Mouse (Mus musculus) spleen, adult 12 weeks (tissue): ENCODE results near the gene Rps5.
"Not testable (repeated sequence)": the region's sequence is repeated elsewhere in the genome, so short reads cannot be mapped to it uniquely, and the experiment has no call there.

ENCODE experiments used
- DNase-seq: peaks from one replicate; pipeline ENCODE4 v3.0.0; 2022; ENCODE audit warnings: low spot score

The Rps5 gene

GRCm38 (mm10) chr7:12927693-12928589 is 5.9 kb downstream of the Rps5 start:
- DNase-seq, result no peak

DNA sequence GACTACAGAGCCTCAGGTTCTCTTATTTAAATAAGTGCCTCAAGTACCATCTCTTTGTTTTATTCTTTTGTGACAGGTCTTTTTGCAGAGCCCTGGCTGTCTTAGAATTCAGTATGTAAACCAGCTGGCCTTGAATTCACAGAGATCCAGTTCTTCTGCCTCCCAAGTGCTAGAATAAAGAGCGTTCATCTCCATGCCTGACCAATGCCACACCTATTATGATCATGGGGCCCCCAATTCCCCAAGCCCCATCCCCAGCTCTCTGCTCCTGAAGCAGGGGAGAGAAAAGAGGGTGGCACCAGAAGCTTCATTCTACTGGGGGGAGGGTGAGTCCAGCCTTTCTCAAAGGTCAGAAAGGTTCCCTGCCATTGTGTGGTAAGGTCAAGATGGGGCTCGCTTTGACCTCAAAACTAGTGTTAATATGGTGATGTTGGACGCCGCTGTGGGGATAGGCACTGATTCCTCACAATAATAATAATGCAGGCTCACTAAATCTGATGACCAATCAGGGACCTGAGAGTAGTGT is 11.6 kb downstream of the Rps5 start:
- no peak for DNase-seq

DNA sequence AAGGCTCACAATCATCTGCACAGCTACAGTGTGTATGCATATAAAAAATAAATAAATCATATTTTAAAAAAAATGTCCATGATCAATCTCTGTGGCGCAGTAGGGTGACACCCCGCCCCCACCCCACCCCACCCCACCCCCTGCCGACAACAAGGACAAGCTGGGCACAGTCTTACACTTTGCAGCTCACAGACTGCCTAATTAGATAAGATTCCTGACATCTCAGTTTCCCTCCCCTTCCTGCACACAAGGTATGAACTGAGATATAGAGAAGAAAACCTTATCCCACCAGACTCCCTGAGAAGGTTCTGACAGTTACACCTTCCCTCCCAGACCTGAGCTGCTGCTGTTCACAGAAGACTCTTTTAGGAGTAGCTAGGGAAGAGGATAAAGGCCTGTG is 12.7 kb downstream of the Rps5 start:
- DNase-seq, result no peak

- not testable (repeated sequence) for DNase-seq
Measured at GRCm38 (mm10) chr7:12937254-12937803, 15.2 kb downstream of the Rps5 start.

GRCm38 (mm10) chr7:12940599-12940998 is 18.5 kb downstream of the Rps5 start:
- DNase-seq, result no peak

DNA sequence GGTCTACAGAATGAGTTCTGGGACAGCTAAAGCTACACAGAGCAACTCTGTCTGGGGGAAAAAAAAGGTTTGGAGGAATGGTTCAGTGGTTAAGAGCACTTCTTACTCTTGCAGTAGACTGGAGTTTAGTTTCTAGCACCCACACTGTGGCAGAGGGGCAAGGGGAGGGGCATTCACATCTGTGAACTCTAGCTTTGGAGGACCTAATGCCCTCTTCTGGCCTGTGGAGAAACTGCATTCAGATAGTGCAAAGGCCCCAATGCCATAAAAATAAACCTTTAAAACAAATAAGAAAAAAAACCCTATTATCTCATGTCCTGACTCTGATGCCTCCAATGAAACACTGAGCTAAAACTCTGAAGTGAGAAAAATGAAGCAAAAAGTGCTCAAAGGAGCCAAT is 21.4 kb downstream of the Rps5 start:
- no peak for DNase-seq

GRCm38 (mm10) chr7:12949032-12949871 is 27.2 kb downstream of the Rps5 start:
- peak; percentile 89 for DNase-seq

GRCm38 (mm10) chr7:12949872-12950229 is 27.8 kb downstream of the Rps5 start:
- DNase-seq, result no peak

DNA sequence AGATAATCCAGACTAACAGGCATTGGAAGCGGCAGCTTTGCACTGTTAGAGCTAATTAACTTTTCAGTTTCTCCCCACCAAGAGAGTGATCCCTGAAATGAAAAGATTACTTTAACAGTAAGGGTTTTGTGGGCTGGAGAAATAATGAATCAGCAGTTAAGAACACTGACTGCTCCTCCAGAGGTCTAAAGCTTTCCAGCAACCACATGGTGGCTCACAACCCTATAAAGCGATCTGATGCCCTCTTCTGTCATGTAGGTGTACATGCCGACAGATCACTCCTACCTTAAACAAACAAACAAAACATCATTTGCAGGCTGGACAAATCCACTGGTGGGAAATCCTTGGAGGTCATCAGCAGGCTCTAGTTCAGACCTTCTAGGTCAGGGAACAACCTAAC is 32.8 kb downstream of the Rps5 start:
- DNase-seq, result no peak

GRCm38 (mm10) chr7:12957511-12957910 is 35.4 kb downstream of the Rps5 start:
- DNase-seq, result no peak

GRCm38 (mm10) chr7:12958948-12959347 is 36.9 kb downstream of the Rps5 start:
- no peak for DNase-seq

GRCm38 (mm10) chr7:12959718-12960117 is 37.6 kb downstream of the Rps5 start:
- DNase-seq, result no peak

GRCm38 (mm10) chr7:12961511-12962141 is 39.5 kb downstream of the Rps5 start:
- DNase-seq, result peak; percentile 52

DNA sequence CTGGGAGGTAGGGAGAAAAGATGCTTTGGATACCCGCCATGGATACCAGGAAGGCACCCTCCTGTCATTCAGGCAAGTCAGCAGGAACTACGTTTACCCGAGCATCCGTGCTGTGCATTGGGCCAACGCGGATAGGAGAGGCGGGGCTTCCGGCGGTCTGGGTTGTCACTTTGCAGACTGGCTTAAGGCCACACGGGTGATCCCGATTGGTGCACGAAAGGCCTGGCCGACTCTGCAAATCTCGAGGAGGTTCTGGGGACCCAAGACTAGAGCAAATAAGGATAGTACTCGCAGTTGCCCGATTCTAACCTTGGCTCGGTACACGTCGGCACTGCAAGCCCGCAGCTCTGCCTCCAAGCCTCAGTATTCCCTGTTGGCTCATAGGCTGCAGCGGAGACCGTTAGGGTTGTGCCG is 43.6 kb downstream of the Rps5 start, which contains the start of gene Zfp324:
Zfp324 (plus strand) TSS at position 161 of the 414 bp plus-strand sequence.
- DNase-seq, result peak; percentile 76

DNA sequence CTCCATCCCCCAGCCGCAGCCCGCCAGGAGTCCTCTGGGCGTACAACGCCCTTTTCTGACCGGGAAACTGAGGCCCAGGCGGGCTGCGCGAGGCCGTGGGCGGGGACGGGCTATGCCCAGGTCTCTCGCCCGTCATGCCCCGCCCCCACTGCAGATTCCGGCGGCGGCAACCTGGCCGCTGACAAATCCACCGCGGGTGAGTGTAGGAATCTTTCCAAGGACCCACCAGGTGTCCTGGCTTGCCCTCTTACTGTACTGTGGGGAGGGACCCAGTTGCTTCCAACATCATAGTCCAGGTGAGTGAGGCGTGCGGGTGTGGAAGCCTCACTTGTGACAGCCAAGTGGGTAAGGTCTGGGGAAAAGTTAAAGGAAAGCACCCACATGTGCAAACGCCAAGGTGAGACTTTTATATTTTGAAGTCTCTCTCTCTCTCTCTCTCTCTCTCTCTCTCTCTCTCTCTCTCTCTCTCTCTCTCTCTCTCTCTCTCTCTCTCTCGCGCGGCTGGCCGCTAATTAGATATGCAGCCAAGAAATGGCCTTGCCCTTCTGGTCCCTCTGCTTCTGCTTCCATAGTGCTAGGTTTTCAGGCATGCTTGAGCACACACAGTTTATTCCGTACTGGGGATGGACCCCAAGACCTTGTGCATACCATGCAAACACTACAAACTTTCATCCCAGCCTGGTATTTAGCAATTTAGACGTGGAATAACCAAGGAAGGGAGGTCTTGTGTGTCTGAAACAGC is 44.2 kb downstream of the Rps5 start:
- peak; percentile 66 for DNase-seq

- no peak for DNase-seq
Measured at GRCm38 (mm10) chr7:12970906-12971305, 48.8 kb downstream of the Rps5 start.
